ENCODE assay signal across 14 mouse cellular contexts in genomic region chr4:87668314-87668713, GRCm38 (mm10).
DNase-seq lines count a peak whose midpoint lies in the region; ATAC-seq and TF ChIP-seq lines count a peak whose summit lies in the region.
"Had no signal": no experiment of that assay in that cellular context is flagged by ENCODE, and none has a peak within 500 bp of the region (broad histone marks: within the 10 kb centered on the region; RNA-seq: fewer than 3 reads in every experiment).

No protein-coding gene starts in this region.

- no peak for TF ChIP-seq EP300 in stomach, postnatal 0 days (optimal IDR thresholded peaks at IDR 0.05)

- H3K4me1 ChIP-seq in forebrain, embryonic 13.5 days = peaks cover 3% of the 10 kb centered on the region; the same call in 1 of the 2 replicates
- H3K4me1 ChIP-seq in forebrain, embryonic 10.5 days = peaks cover 21% of the 10 kb centered on the region
- H3K4me1 ChIP-seq in stomach, postnatal 0 days (replicated peaks; ENCODE audit: control insufficient read depth, insufficient read depth) = no peaks in the 10 kb centered on the region
- H3K4me1 ChIP-seq: kidney, embryonic 15.5 days; liver, embryonic 13.5 days had no signal

- H3K27me3 ChIP-seq in forebrain, embryonic 13.5 days = no peaks in the 10 kb centered on the region
- no peaks in the 10 kb centered on the region for H3K27me3 ChIP-seq in forebrain, embryonic 10.5 days (ENCODE audit: poor library complexity, severe bottlenecking)
- no peaks in the 10 kb centered on the region for H3K27me3 ChIP-seq in stomach, postnatal 0 days (ENCODE audit: control insufficient read depth, insufficient read depth, low read length)
- H3K27me3 ChIP-seq: kidney, embryonic 15.5 days; liver, embryonic 13.5 days had no signal

- intact Hi-C loops in left cerebral cortex, postnatal 25 days (cut with DNase I) = no loop called here
- intact Hi-C loops in gastrocnemius, postnatal 36 days (cut with DNase I) = no loop called here

- H3K9me3 ChIP-seq in forebrain, embryonic 13.5 days (replicated peaks) = no peaks in the 10 kb centered on the region
- H3K9me3 ChIP-seq in forebrain, embryonic 10.5 days = no peaks in the 10 kb centered on the region
- no peaks in the 10 kb centered on the region for H3K9me3 ChIP-seq in stomach, postnatal 0 days (ENCODE audit: control insufficient read depth, low read length)
- H3K9me3 ChIP-seq: kidney, embryonic 15.5 days; limb, embryonic 10.5 days; liver, embryonic 13.5 days had no signal

- DNase-seq in forebrain, embryonic 10.5 days (ENCODE audit: extremely low spot score, low spot score) = no peak
- DNase-seq in left cerebral cortex, postnatal 25 days (ENCODE audit: low spot score in 2 of 2) = peak; percentile 10 to 39
- no peak for DNase-seq in left cerebral cortex, adult 8-10 months (ENCODE audit: low spot score in 2 of 2)
- peak; percentile 30 for DNase-seq in R1 (ENCODE audit: low read depth, low spot score)
- peak; percentile 26 to 57 for DNase-seq in layer of hippocampus, adult 8-10 months (ENCODE audit: low spot score in 2 of 2)
- no peak for DNase-seq in gastrocnemius, postnatal 36 days
- no peak for DNase-seq in stomach, postnatal 0 days (ENCODE audit: low spot score)
- DNase-seq: cerebellum, postnatal 25 days; heart, postnatal 4 days; liver, embryonic 13.5 days had no signal

- H3K4me2 ChIP-seq in forebrain, embryonic 13.5 days = no peak overlapping the region
- H3K4me2 ChIP-seq in stomach, postnatal 0 days (replicated peaks; ENCODE audit: low read depth) = no peak overlapping the region
- H3K4me2 ChIP-seq: kidney, embryonic 15.5 days; liver, embryonic 13.5 days had no signal

- H3K27ac ChIP-seq in forebrain, embryonic 13.5 days = peak overlapping the region; percentile 27; the same call in 1 of the 2 replicates
- no peak overlapping the region for H3K27ac ChIP-seq in forebrain, embryonic 10.5 days
- H3K27ac ChIP-seq in stomach, postnatal 0 days (replicated peaks) = no peak overlapping the region
- H3K27ac ChIP-seq: kidney, embryonic 15.5 days; limb, embryonic 10.5 days; liver, embryonic 13.5 days had no signal

- WGBS in forebrain, embryonic 13.5 days = 61% methylated on average over 3 of the region's 3 CpGs
- 66% methylated on average over 3 of the region's 3 CpGs for WGBS in forebrain, embryonic 10.5 days
- 38% methylated on average over 3 of the region's 3 CpGs for WGBS in stomach, postnatal 0 days

- no peak for TF ChIP-seq CTCF in stomach, postnatal 0 days (IDR thresholded peaks at IDR 0.05; ENCODE audit: low read depth)

- peak; percentile 67; the same call in 1 of the 2 replicates for ATAC-seq in forebrain, embryonic 13.5 days
- ATAC-seq in stomach, postnatal 0 days (ENCODE audit: low FRiP score, low TSS enrichment) = no peak
- ATAC-seq: inflammation-experienced regulatory T-cells, adult 6 months had no signal

- H3K4me3 ChIP-seq in forebrain, embryonic 13.5 days = no peak overlapping the region
- H3K4me3 ChIP-seq in forebrain, embryonic 10.5 days = no peak overlapping the region
- no peak overlapping the region for H3K4me3 ChIP-seq in stomach, postnatal 0 days (ENCODE audit: low read depth, low read length)
- H3K4me3 ChIP-seq: kidney, embryonic 15.5 days; limb, embryonic 10.5 days; liver, embryonic 13.5 days had no signal

- no peak overlapping the region for H3K9ac ChIP-seq in forebrain, embryonic 13.5 days
- no peak overlapping the region for H3K9ac ChIP-seq in stomach, postnatal 0 days (ENCODE audit: low read length)
- H3K9ac ChIP-seq: kidney, embryonic 15.5 days; liver, embryonic 13.5 days had no signal

- no peaks in the 10 kb centered on the region for H3K36me3 ChIP-seq in forebrain, embryonic 13.5 days (ENCODE audit: poor library complexity, severe bottlenecking)
- no peaks in the 10 kb centered on the region for H3K36me3 ChIP-seq in forebrain, embryonic 10.5 days (replicated peaks)
- H3K36me3 ChIP-seq in stomach, postnatal 0 days (ENCODE audit: control insufficient read depth, insufficient read depth, low read length) = no peaks in the 10 kb centered on the region
- H3K36me3 ChIP-seq: kidney, embryonic 15.5 days; limb, embryonic 10.5 days; liver, embryonic 13.5 days had no signal

Comparison
In these comparisons a context has a peak if more than half of its experiments do, and no peak if none do; other contexts are left out.
1. DNase-seq: peak in left cerebral cortex, postnatal 25 days (2 of 2), R1 (single experiment) and layer of hippocampus, adult 8-10 months (2 of 2); none in forebrain, embryonic 10.5 days (single experiment), left cerebral cortex, adult 8-10 months (0 of 2), gastrocnemius, postnatal 36 days (0 of 2) and stomach, postnatal 0 days (single experiment).